Mouse (Mus musculus) forebrain, embryonic 14.5 days (tissue): ENCODE data around the gene Atf7ip. TPM values are rescaled to one million over a fixed set of nuclear protein-coding genes. Genes with fewer than 3 reads are reported as not detected.

Experiments
- ATAC-seq: fragments of 200-750 bp; cut with Nextera tagmentation; 2 replicates; pipeline ENCODE4 v1.8.0; 2017; ENCODE audit warnings: mild to moderate bottlenecking, moderate library complexity
- DNase-seq: peaks from one replicate; pipeline ENCODE4 v3.0.0-alpha.2; 2015; ENCODE audit warnings: low spot score
- H3K27ac ChIP-seq: fragments of 300-500 bp; sonication (generic); 2 replicates; pipeline ENCODE4 v1.5.1; 2014; ENCODE audit warnings: low read depth, mild to moderate bottlenecking, control low read depth, low read length, moderate library complexity
- H3K27me3 ChIP-seq: fragments of 300-500 bp; sonication (generic); replicated peaks from 2 replicates; pipeline ENCODE4 v1.6.1; 2014; ENCODE audit warnings: low read length, control low read depth, mixed read lengths; ENCODE audit not compliant: control insufficient read depth, insufficient read depth
- H3K36me3 ChIP-seq: fragments of 300-500 bp; sonication (generic); 2 replicates; pipeline ENCODE4 v1.6.1; 2014; ENCODE audit warnings: low read length, control low read depth; ENCODE audit not compliant: control insufficient read depth, insufficient read depth
- H3K4me1 ChIP-seq: fragments of 300-500 bp; sonication (generic); 2 replicates; pipeline ENCODE4 v1.6.1; 2014; ENCODE audit warnings: antibody characterized with exemption, low read length, control low read depth; ENCODE audit not compliant: control insufficient read depth, insufficient read depth
- H3K4me2 ChIP-seq: fragments of 300-500 bp; sonication (generic); 2 replicates; pipeline ENCODE4 v1.6.1; 2014; ENCODE audit warnings: mild to moderate bottlenecking, control low read depth, low read length
- H3K4me3 ChIP-seq: fragments of 300-500 bp; sonication (generic); 2 replicates; pipeline ENCODE4 v1.5.1; 2014; ENCODE audit warnings: low read depth, low read length, control low read depth
- H3K9ac ChIP-seq: fragments of 300-500 bp; sonication (generic); 2 replicates; pipeline ENCODE4 v1.6.1; 2014; ENCODE audit warnings: mild to moderate bottlenecking, low read length, control low read depth, moderate library complexity
- H3K9me3 ChIP-seq: fragments of 300-500 bp; sonication (generic); replicated peaks from 2 replicates; pipeline ENCODE4 v1.6.1; 2016; ENCODE audit warnings: low read length, control low read depth, mixed read lengths; ENCODE audit not compliant: control insufficient read depth
- WGBS: fragments of 180-500 bp; shearing (Covaris S2); extraction: QIAGEN DNeasy Blood & Tissue Kit; methylation state at CpG from one replicate; pipeline ENCODE4 v1.1.7; 2014; 5-methylcytosine and 5-hydroxymethylcytosine counted together
- polyA plus RNA-seq: library from polyadenylated mRNA; unstranded; fragments of >200 nt; fragmentation: Nextera tagmentation; extraction: Ambion mirVana; gene quantifications from 2 replicates; pipeline ENCODE4 v1.2.1, GENCODE M21; 2014

The Atf7ip gene
- polyA plus RNA-seq, 1 experiment from 2014 or later: 27.1 TPM

DNA sequence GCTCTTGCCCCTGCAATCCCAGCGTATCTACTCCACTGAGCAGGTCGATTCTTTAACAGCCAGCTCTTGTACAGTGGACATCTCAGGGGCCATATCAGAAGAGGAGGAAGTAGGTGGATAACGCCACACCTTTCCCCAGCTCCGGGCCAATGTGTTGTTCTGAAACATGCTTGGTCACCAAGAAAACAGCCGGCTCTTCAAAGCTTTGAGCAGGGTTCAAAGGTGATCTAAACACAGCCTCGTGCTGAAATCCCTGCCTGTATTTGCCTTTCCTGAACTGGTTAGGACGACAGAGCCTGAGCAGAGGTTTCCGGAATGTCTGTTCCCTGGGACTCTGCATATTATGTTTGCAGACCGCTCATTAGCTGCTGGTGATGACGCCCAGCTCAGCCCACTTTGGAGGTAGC, 141.5 kb downstream of the Atf7ip start:
- no peak overlapping the region for H3K9ac ChIP-seq
- no peak overlapping the region for H3K4me2 ChIP-seq
- no peaks in the 10 kb centered on the region for H3K36me3 ChIP-seq
- peaks cover 4% of the 10 kb centered on the region; the same call in 1 of the 2 replicates for H3K9me3 ChIP-seq
- DNase-seq: no peak
- WGBS: 81% methylated on average over 10 of the region's 10 CpGs
- H3K27ac ChIP-seq: no peak overlapping the region
- ATAC-seq: no peak
- no peaks in the 10 kb centered on the region for H3K4me1 ChIP-seq
- H3K4me3 ChIP-seq: no peak overlapping the region
- H3K27me3 ChIP-seq: no peaks in the 10 kb centered on the region

DNA sequence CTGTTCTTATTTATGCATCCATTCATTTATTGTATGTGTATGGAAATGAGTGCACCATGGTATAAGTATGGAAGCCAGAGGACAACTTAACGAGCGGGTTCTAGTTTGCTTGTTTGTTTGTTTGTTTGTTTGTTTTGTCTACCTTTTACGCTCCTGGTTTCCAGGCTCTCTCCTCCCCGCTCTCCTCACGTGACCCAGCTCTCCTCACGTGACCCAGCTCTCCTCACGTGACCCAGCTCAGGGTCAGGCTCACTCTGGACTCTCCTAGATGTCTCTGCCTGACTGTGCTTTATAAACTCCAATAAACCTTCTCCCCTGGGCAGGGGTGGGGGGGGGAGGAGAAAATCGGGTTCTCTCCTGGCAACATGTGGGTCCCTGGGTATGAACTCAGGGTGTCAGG, 144.7 kb downstream of the Atf7ip start:
- ATAC-seq: no peak
- no peak overlapping the region for H3K4me3 ChIP-seq
- no peak overlapping the region for H3K27ac ChIP-seq

DNA sequence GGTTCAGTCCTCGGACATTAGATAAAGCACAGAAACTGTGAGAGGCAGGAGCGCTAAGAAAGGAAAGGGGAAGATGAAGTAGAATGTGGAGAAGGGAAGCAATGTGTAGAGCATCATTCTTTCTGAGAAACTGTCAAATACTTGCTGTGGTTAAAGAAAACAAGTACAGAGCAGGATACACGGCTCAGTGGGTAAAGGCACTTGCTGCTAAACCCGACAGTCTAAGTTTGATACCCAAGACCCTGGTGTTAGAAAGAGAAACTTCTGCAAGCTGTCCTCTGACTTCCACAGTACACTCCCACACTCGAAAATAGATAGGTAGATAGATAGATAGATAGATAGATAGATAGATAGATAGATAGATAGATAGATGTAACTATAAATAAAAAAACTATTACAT, 147.4 kb downstream of the Atf7ip start:
- Histone ChIP-seq H3K27me3 (no peaks in the 10 kb centered on the region), H3K4me1 (no peaks in the 10 kb centered on the region), H3K36me3 (no peaks in the 10 kb centered on the region), H3K9me3 (no peaks in the 10 kb centered on the region), H3K9ac (no peak overlapping the region), H3K4me2 (no peak overlapping the region), H3K27ac (no peak overlapping the region), H3K4me3 (no peak overlapping the region)
- no peak for ATAC-seq
- DNase-seq: no peak
- 74% methylated on average over 5 of the region's 5 CpGs for WGBS

More for the DNA sequence above, 144.7 kb downstream of the Atf7ip start:
- Histone ChIP-seq H3K9ac (no peak overlapping the region), H3K4me2 (no peak overlapping the region), H3K36me3 (no peaks in the 10 kb centered on the region), H3K9me3 (no peaks in the 10 kb centered on the region), H3K27me3 (no peaks in the 10 kb centered on the region), H3K4me1 (no peaks in the 10 kb centered on the region)
- WGBS: 91% methylated on average over 8 of the region's 8 CpGs
- DNase-seq: no peak

DNA sequence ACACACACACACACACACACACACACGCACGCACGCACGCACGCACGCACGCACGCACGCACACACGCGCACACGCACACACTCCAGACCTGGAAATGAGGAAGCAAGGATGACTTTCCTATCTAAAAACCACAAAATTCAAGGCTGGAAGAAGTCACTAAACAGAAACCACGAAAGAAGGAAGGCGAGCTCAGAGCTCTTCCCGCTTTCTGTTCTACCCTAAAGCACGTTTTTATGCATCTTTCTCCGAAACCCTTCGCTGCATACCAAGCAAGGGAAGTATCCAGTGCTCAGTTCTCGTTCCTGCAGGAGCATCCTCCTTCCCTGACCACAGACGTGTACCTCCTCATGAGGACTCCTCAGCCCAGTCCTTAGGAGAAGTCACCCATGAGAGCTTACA, 148.5 kb downstream of the Atf7ip start:
- no peak overlapping the region for H3K4me2 ChIP-seq
- H3K4me1 ChIP-seq: no peaks in the 10 kb centered on the region
- DNase-seq: no peak
- no peaks in the 10 kb centered on the region for H3K9me3 ChIP-seq
- H3K27ac ChIP-seq: no peak overlapping the region
- H3K27me3 ChIP-seq: no peaks in the 10 kb centered on the region
- H3K4me3 ChIP-seq: no peak overlapping the region
- ATAC-seq: no peak
- 93% methylated on average over 20 of the region's 20 CpGs for WGBS
- H3K36me3 ChIP-seq: no peaks in the 10 kb centered on the region
- H3K9ac ChIP-seq: no peak overlapping the region

DNA sequence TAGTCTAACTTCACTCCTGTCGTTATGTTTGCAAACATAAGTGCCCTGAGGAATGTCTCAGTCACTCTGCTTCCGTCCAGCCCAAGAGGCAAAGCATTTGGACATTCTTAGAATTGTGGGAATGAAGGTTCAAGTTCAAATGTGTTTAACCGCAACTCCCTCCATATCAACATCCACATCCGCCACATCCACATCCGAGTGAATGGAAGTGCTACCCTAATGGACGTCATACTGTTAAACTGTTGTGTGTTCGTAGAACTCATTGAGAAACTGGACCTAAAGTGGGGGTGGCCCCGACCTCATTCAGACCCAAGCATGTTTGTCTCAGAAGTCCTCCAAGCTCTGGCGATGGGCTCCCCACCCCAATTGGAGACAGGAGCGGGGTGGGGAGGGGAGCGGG, 149.8 kb downstream of the Atf7ip start:
- 79% methylated on average over 11 of the region's 11 CpGs for WGBS
- Histone ChIP-seq H3K9ac (no peak overlapping the region), H3K36me3 (no peaks in the 10 kb centered on the region), H3K27ac (no peak overlapping the region), H3K9me3 (no peaks in the 10 kb centered on the region), H3K4me1 (no peaks in the 10 kb centered on the region), H3K27me3 (peaks cover 2% of the 10 kb centered on the region), H3K4me3 (no peak overlapping the region), H3K4me2 (no peak overlapping the region)
- ATAC-seq (no peak), DNase-seq (no peak)

DNA sequence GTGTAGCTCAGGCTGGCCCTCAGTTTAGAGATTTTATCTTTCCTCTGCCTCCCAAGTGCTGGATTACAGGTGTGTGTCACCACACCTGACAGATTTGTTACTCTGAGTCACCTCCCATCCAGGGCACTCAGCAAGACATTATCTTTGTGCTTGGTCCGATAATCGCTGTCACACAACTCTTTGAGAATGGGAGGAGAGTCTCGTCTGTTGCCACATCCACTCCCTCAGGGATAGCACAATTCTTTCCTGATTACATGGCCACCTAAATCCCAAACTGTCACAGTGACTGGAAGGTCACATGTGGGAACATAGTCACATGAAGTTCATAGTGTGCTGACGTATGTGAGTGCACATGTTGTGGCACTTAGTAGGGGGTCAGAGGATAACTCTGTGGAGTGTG, 152.3 kb downstream of the Atf7ip start:
- Histone ChIP-seq H3K9ac (no peak overlapping the region), H3K4me2 (no peak overlapping the region), H3K36me3 (no peaks in the 10 kb centered on the region), H3K9me3 (no peaks in the 10 kb centered on the region), H3K27ac (no peak overlapping the region), H3K4me3 (no peak overlapping the region), H3K4me1 (no peaks in the 10 kb centered on the region), H3K27me3 (peaks cover 22% of the 10 kb centered on the region)
- 88% methylated on average over 4 of the region's 4 CpGs for WGBS
- DNase-seq (no peak), ATAC-seq (no peak)

DNA sequence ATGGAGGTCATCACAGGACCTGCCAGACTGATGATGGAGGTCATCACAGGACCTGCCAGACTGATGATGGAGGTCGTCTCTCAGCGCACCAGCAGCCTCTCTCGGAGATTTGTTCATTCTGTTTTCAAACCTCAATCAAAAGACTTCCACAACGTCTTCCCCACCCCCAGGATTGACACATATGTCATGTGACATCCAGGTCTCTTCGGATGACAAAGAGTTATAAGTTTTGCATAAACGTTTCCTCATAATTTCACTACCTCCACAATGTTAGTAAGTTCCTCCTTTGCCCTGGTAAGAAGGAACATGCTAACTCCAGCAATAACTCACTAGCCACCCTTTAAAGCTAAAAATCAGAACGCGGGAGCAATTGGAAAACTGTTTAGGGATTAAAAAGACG, 153.3 kb downstream of the Atf7ip start:
- Histone ChIP-seq H3K4me3 (no peak overlapping the region), H3K27ac (no peak overlapping the region), H3K27me3 (peaks cover 22% of the 10 kb centered on the region), H3K9ac (no peak overlapping the region), H3K36me3 (no peaks in the 10 kb centered on the region), H3K4me1 (no peaks in the 10 kb centered on the region), H3K4me2 (no peak overlapping the region), H3K9me3 (no peaks in the 10 kb centered on the region)
- 88% methylated on average over 9 of the region's 9 CpGs for WGBS
- DNase-seq (no peak), ATAC-seq (no peak)

Other genes starting within 250 kb of the Atf7ip start
- gene Gm8994, start 178.6 kb upstream of the Atf7ip start, polyA plus RNA-seq: not detected in 2 replicates
- gene E330021D16Rik, start 90.6 kb upstream of the Atf7ip start, polyA plus RNA-seq: not detected in 2 replicates
- gene Plbd1, start 155.8 kb downstream of the Atf7ip start, polyA plus RNA-seq: 0.31 and 0.43 TPM in 2 replicates